In the genomic region with DNA sequence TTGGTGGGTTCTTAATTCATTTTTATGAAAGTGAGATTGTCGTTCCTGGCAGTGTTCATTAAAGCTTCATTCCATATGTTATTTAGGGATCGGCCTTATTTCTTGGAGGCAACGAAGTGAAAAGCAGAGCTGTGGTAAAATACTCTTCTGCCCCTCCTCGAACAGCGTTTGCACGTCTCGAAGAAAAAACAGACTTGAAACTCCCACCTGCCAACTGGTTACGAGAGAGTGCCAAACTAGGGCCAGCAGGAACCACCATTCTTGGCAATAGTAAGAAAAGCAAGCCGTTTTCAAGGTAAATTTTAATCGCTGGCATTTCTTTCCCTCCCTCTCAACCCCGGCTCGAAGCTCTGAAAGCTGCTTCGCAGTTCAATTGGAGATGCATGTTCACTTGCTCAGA, we compare ENCODE assay signal across 8 mouse cellular contexts. TPM values are rescaled to one million over a fixed set of nuclear protein-coding genes. Genes with fewer than 3 reads are reported as not detected.
DNase-seq lines count a peak whose midpoint lies in the region; ATAC-seq lines count a peak whose summit lies in the region.

No protein-coding gene starts in this region.

- H3K36me3 ChIP-seq in kidney, embryonic 14.5 days (ENCODE audit: control insufficient read depth, insufficient read depth, low read length): peaks cover 46% of the 10 kb centered on the region
- peaks cover 31% of the 10 kb centered on the region for H3K36me3 ChIP-seq in embryonic facial prominence, embryonic 12.5 days
- H3K36me3 ChIP-seq in intestine, embryonic 16.5 days (ENCODE audit: control insufficient read depth, insufficient read depth, low read length): peaks cover 13% of the 10 kb centered on the region; the same call in 1 of the 2 replicates
- peaks cover 36% of the 10 kb centered on the region for H3K36me3 ChIP-seq in midbrain, embryonic 12.5 days

- peak overlapping the region; percentile 86; the same call in 1 of the 2 replicates for H3K9ac ChIP-seq in kidney, embryonic 14.5 days (ENCODE audit: low read depth, low read length)
- no peak overlapping the region for H3K9ac ChIP-seq in embryonic facial prominence, embryonic 12.5 days
- no peak overlapping the region for H3K9ac ChIP-seq in intestine, embryonic 16.5 days (ENCODE audit: low read depth, low read length)
- no peak overlapping the region for H3K9ac ChIP-seq in midbrain, embryonic 12.5 days (replicated peaks)

- H3K9me3 ChIP-seq in kidney, embryonic 14.5 days (ENCODE audit: control insufficient read depth, low read length): no peaks in the 10 kb centered on the region
- no peaks in the 10 kb centered on the region for H3K9me3 ChIP-seq in embryonic facial prominence, embryonic 12.5 days
- H3K9me3 ChIP-seq in intestine, embryonic 16.5 days (ENCODE audit: control insufficient read depth, low read length): no peaks in the 10 kb centered on the region
- no peaks in the 10 kb centered on the region for H3K9me3 ChIP-seq in midbrain, embryonic 12.5 days

- H3K27me3 ChIP-seq in kidney, embryonic 14.5 days (ENCODE audit: control insufficient read depth, insufficient read depth, low read length): no peaks in the 10 kb centered on the region
- H3K27me3 ChIP-seq in embryonic facial prominence, embryonic 12.5 days: no peaks in the 10 kb centered on the region
- H3K27me3 ChIP-seq in intestine, embryonic 16.5 days (replicated peaks; ENCODE audit: control insufficient read depth, insufficient read depth, low read length): no peaks in the 10 kb centered on the region
- H3K27me3 ChIP-seq in midbrain, embryonic 12.5 days: no peaks in the 10 kb centered on the region

- ATAC-seq in kidney, embryonic 14.5 days (ENCODE audit: low FRiP score, low TSS enrichment): no peak
- ATAC-seq in embryonic facial prominence, embryonic 12.5 days (ENCODE audit: insufficient number of reproducible peaks, insufficient read depth, low FRiP score, low TSS enrichment): no peak
- ATAC-seq in intestine, embryonic 16.5 days: no peak
- no peak for ATAC-seq in midbrain, embryonic 12.5 days (ENCODE audit: low FRiP score, low read depth)
- ATAC-seq in erythroid progenitor cell, adult 5-6 weeks (replicated peaks; ENCODE audit: low FRiP score, poor library complexity, severe bottlenecking): no peak

- peak overlapping the region; percentile 94; the same call in 1 of the 2 replicates for H3K4me3 ChIP-seq in kidney, embryonic 14.5 days (ENCODE audit: low read length)
- no peak overlapping the region for H3K4me3 ChIP-seq in embryonic facial prominence, embryonic 12.5 days
- peak overlapping the region; percentile 95; the same call in 1 of the 2 replicates for H3K4me3 ChIP-seq in intestine, embryonic 16.5 days (ENCODE audit: low read length)
- 0 out of 2 replicates have a peak overlapping the region, but pooled peaks have one; percentile 7 for H3K4me3 ChIP-seq in midbrain, embryonic 12.5 days

- peak overlapping the region; percentile 80 for H3K4me2 ChIP-seq in kidney, embryonic 14.5 days (replicated peaks; ENCODE audit: low read depth, low read length)
- peak overlapping the region; percentile 89 for H3K4me2 ChIP-seq in embryonic facial prominence, embryonic 12.5 days (replicated peaks)
- H3K4me2 ChIP-seq in intestine, embryonic 16.5 days (ENCODE audit: low read depth, low read length): peak overlapping the region; percentile 78
- peak overlapping the region; percentile 95 for H3K4me2 ChIP-seq in midbrain, embryonic 12.5 days (replicated peaks)

- no peak for DNase-seq in kidney, postnatal 10 days
- DNase-seq in gastrocnemius, postnatal 25 days: no peak
- DNase-seq in heart, adult 9 months (ENCODE audit: low spot score in 2 of 2): no peak

- peaks cover 4% of the 10 kb centered on the region for H3K4me1 ChIP-seq in kidney, embryonic 14.5 days (ENCODE audit: control insufficient read depth, insufficient read depth, low read length)
- peaks cover 20% of the 10 kb centered on the region for H3K4me1 ChIP-seq in embryonic facial prominence, embryonic 12.5 days
- H3K4me1 ChIP-seq in intestine, embryonic 16.5 days (ENCODE audit: control insufficient read depth, insufficient read depth, low read length): peaks cover 11% of the 10 kb centered on the region
- H3K4me1 ChIP-seq in midbrain, embryonic 12.5 days: peaks cover 9% of the 10 kb centered on the region

- H3K27ac ChIP-seq in kidney, embryonic 14.5 days (ENCODE audit: low read depth, low read length): no peak overlapping the region
- H3K27ac ChIP-seq in embryonic facial prominence, embryonic 12.5 days: no peak overlapping the region
- no peak overlapping the region for H3K27ac ChIP-seq in intestine, embryonic 16.5 days (ENCODE audit: low read length)
- no peak overlapping the region for H3K27ac ChIP-seq in midbrain, embryonic 12.5 days (replicated peaks)

- 78% methylated on average over 13 of the region's 13 CpGs for WGBS in kidney, embryonic 14.5 days
- 91% methylated on average over 13 of the region's 13 CpGs for WGBS in embryonic facial prominence, embryonic 12.5 days
- WGBS in intestine, embryonic 16.5 days: 84% methylated on average over 13 of the region's 13 CpGs
- 93% methylated on average over 13 of the region's 13 CpGs for WGBS in midbrain, embryonic 12.5 days

RNA-seq across cellular contexts. Expression of a gene that starts 1.5 kb away (rescaled TPM):
- 14.3 and 26.9 TPM in 2 replicates for polyA plus RNA-seq in kidney, embryonic 14.5 days (2014; fragmentation: Nextera tagmentation; extraction: Ambion mirVana)
- 25.4 and 29.8 TPM in 2 replicates for polyA plus RNA-seq in embryonic facial prominence, embryonic 12.5 days (2016; fragmentation: Nextera tagmentation; extraction: Ambion mirVana)
- polyA plus RNA-seq in intestine, embryonic 16.5 days (2015; fragmentation: Nextera tagmentation; extraction: Ambion mirVana): 13.7 and 14.1 TPM in 2 replicates
- 32.2 and 33.0 TPM in 2 replicates for polyA plus RNA-seq in midbrain, embryonic 12.5 days (2016; fragmentation: Nextera tagmentation; extraction: Ambion mirVana)
- 1 to 10 TPM; 7.7 to 9.6 TPM for total RNA-seq in gastrocnemius, postnatal 25 days (2021)
- total RNA-seq in erythroid progenitor cell, adult 5-6 weeks (2015; ENCODE audit: low replicate concordance): 13.4 and 19.8 TPM in 2 replicates
- total RNA-seq in erythroid progenitor cell, adult 5-6 weeks (2017; ENCODE audit: low replicate concordance): 26.3 and 74.8 TPM in 2 replicates

RNA-seq across cellular contexts. Expression of a gene that starts 36.9 kb away (rescaled TPM):
- not detected in 2 replicates for polyA plus RNA-seq in kidney, embryonic 14.5 days (2014; fragmentation: Nextera tagmentation; extraction: Ambion mirVana)
- polyA plus RNA-seq in embryonic facial prominence, embryonic 12.5 days (2016; fragmentation: Nextera tagmentation; extraction: Ambion mirVana): not detected in 2 replicates
- polyA plus RNA-seq in intestine, embryonic 16.5 days (2015; fragmentation: Nextera tagmentation; extraction: Ambion mirVana): 0.13 TPM in 1 of 2 replicates, not detected in the other
- polyA plus RNA-seq in midbrain, embryonic 12.5 days (2016; fragmentation: Nextera tagmentation; extraction: Ambion mirVana): not detected in 2 replicates
- total RNA-seq in gastrocnemius, postnatal 25 days (2021): not detected
- total RNA-seq in erythroid progenitor cell, adult 5-6 weeks (2015; ENCODE audit: low replicate concordance): not detected in 2 replicates
- not detected in 2 replicates for total RNA-seq in erythroid progenitor cell, adult 5-6 weeks (2017; ENCODE audit: low replicate concordance)

RNA-seq across cellular contexts. Expression of a gene that starts 41.0 kb away (rescaled TPM):
- polyA plus RNA-seq in kidney, embryonic 14.5 days (2014; fragmentation: Nextera tagmentation; extraction: Ambion mirVana): 0.24 TPM in 1 of 2 replicates, not detected in the other
- 0.12 TPM in 1 of 2 replicates, not detected in the other for polyA plus RNA-seq in embryonic facial prominence, embryonic 12.5 days (2016; fragmentation: Nextera tagmentation; extraction: Ambion mirVana)
- polyA plus RNA-seq in intestine, embryonic 16.5 days (2015; fragmentation: Nextera tagmentation; extraction: Ambion mirVana): 0.07 TPM in 1 of 2 replicates, not detected in the other
- 0.09 TPM in 1 of 2 replicates, not detected in the other for polyA plus RNA-seq in midbrain, embryonic 12.5 days (2016; fragmentation: Nextera tagmentation; extraction: Ambion mirVana)
- total RNA-seq in gastrocnemius, postnatal 25 days (2021): not detected
- not detected in 2 replicates for total RNA-seq in erythroid progenitor cell, adult 5-6 weeks (2015; ENCODE audit: low replicate concordance)
- total RNA-seq in erythroid progenitor cell, adult 5-6 weeks (2017; ENCODE audit: low replicate concordance): 1.2 TPM in 1 of 2 replicates, not detected in the other
